Mouse (Mus musculus): ENCODE data around the gene Tgfbr1.
A peak's percentile ranks its signal among the peaks of the same experiment; 100 is the strongest.
"Not testable (repeated sequence)": the region's sequence is repeated elsewhere in the genome, so short reads cannot be mapped to it uniquely, and the experiment has no call there.

Gene Tgfbr1

GRCm38 (mm10) chr4:47351386-47352049 is 1.5 kb upstream of the Tgfbr1 start:
- DNase-seq, result peak; percentile 16 to 19

- DNase-seq, result peak; percentile 10 to 26
Observed at GRCm38 (mm10) chr4:47352061-47352661, 861 bp upstream of the Tgfbr1 start.

GRCm38 (mm10) chr4:47353416-47354111 is 542 bp downstream of the Tgfbr1 start:
- peak; percentile 40 to 49 for DNase-seq

GRCm38 (mm10) chr4:47354304-47354703 is 1.3 kb downstream of the Tgfbr1 start:
- DNase-seq, result no peak

GRCm38 (mm10) chr4:47362662-47363061 is 9.6 kb downstream of the Tgfbr1 start:
- no peak for DNase-seq

- no peak for DNase-seq
Observed at GRCm38 (mm10) chr4:47363134-47363533, 10.1 kb downstream of the Tgfbr1 start.

GRCm38 (mm10) chr4:47368717-47369116 is 15.7 kb downstream of the Tgfbr1 start:
- no peak for DNase-seq

- no peak for DNase-seq
Observed at GRCm38 (mm10) chr4:47378716-47379115, 25.7 kb downstream of the Tgfbr1 start.

GRCm38 (mm10) chr4:47382426-47382825 is 29.4 kb downstream of the Tgfbr1 start:
- DNase-seq, result no peak

GRCm38 (mm10) chr4:47391926-47392325 is 38.9 kb downstream of the Tgfbr1 start:
- not testable (repeated sequence) for DNase-seq

- no peak for DNase-seq
Observed at GRCm38 (mm10) chr4:47396251-47396650, 43.2 kb downstream of the Tgfbr1 start.

GRCm38 (mm10) chr4:47397951-47398687 is 45.1 kb downstream of the Tgfbr1 start:
- DNase-seq, result no peak

GRCm38 (mm10) chr4:47399824-47400223 is 46.8 kb downstream of the Tgfbr1 start:
- DNase-seq, result peak; percentile 33 to 44

GRCm38 (mm10) chr4:47400314-47400713 is 47.3 kb downstream of the Tgfbr1 start:
- DNase-seq, result no peak

GRCm38 (mm10) chr4:47402200-47402599 is 49.2 kb downstream of the Tgfbr1 start:
- no peak for DNase-seq

- DNase-seq, result no peak
Observed at GRCm38 (mm10) chr4:47404536-47404935, 51.5 kb downstream of the Tgfbr1 start.

- DNase-seq, result no peak
Observed at GRCm38 (mm10) chr4:47407161-47407560, 54.1 kb downstream of the Tgfbr1 start.

GRCm38 (mm10) chr4:47417871-47418270 is 64.8 kb downstream of the Tgfbr1 start:
- DNase-seq, result no peak

- peak; percentile 11 to 33 for DNase-seq
Observed at GRCm38 (mm10) chr4:47419268-47419973, 66.4 kb downstream of the Tgfbr1 start.

- DNase-seq, result no peak
Observed at GRCm38 (mm10) chr4:47420191-47420590, 67.2 kb downstream of the Tgfbr1 start.

GRCm38 (mm10) chr4:47422194-47422593 is 69.2 kb downstream of the Tgfbr1 start:
- no peak for DNase-seq

- DNase-seq, result no peak
Observed at GRCm38 (mm10) chr4:47422946-47423345, 69.9 kb downstream of the Tgfbr1 start.

GRCm38 (mm10) chr4:47424376-47424775 is 71.4 kb downstream of the Tgfbr1 start:
- no peak for DNase-seq

Data from cerebellum, adult 18-20 months (tissue).